Mouse (Mus musculus): ENCODE results near the gene Olfr1101. TPM values are rescaled to one million over a fixed set of nuclear protein-coding genes. Genes with fewer than 3 reads are reported as not detected.

Gene Olfr1101
- polyA plus RNA-seq (2012) = not detected in 2 replicates

GRCm38 (mm10) chr2:86991121-86991520 is at the start of gene Olfr1101:
Gene Olfr1101, minus strand, starts transcription at chr2:86991221.
- no peak for TF ChIP-seq GATA1 (IDR thresholded peaks at IDR 0.05; ENCODE audit: low read length)

- no peak for TF ChIP-seq GATA1 (IDR thresholded peaks at IDR 0.05; ENCODE audit: low read length)
These were observed 45.4 kb upstream of the Olfr1101 start, which contains the start of gene Olfr1105 for GRCm38 (mm10) chr2:87036431-87036830. Gene Olfr1105, minus strand, starts transcription at chr2:87036531.

GRCm38 (mm10) chr2:87026980-87027379 is 36.0 kb upstream of the Olfr1101 start, which contains the start of gene Olfr1104:
Gene Olfr1104, minus strand, starts transcription at chr2:87027080.
- no peak for TF ChIP-seq GATA1 (IDR thresholded peaks at IDR 0.05; ENCODE audit: low read length)

GRCm38 (mm10) chr2:86998098-86998497 is 7.1 kb upstream of the Olfr1101 start, which contains the start of gene Olfr1102:
Gene Olfr1102, plus strand, starts transcription at chr2:86998398.
- no peak for TF ChIP-seq GATA1 (IDR thresholded peaks at IDR 0.05; ENCODE audit: low read length)

- TF ChIP-seq GATA1 (IDR thresholded peaks at IDR 0.05; ENCODE audit: low read length) = no peak
These were observed 11.2 kb downstream of the Olfr1101 start, which contains the start of gene Olfr1100 for GRCm38 (mm10) chr2:86979854-86980253. Gene Olfr1100, minus strand, starts transcription at chr2:86979954.

- no peak for TF ChIP-seq GATA1 (IDR thresholded peaks at IDR 0.05; ENCODE audit: low read length)
These were observed 30.4 kb downstream of the Olfr1101 start, which contains the start of gene Olfr1099 for GRCm38 (mm10) chr2:86960593-86960992. Gene Olfr1099, minus strand, starts transcription at chr2:86960693.

Other genes with a start within 250 kb of the Olfr1101 start
- not detected in 2 replicates for gene Olfr1090, start 232.2 kb downstream of the Olfr1101 start, polyA plus RNA-seq (2012)
- gene Olfr1093, start 208.7 kb downstream of the Olfr1101 start, polyA plus RNA-seq (2012) = not detected in 2 replicates
- not detected in 2 replicates for gene Olfr141, start 181.2 kb downstream of the Olfr1101 start, polyA plus RNA-seq (2012)
- not detected in 2 replicates for gene Olfr1094, start 166.6 kb downstream of the Olfr1101 start, polyA plus RNA-seq (2012)
- not detected in 2 replicates for gene Olfr1095, start 139.5 kb downstream of the Olfr1101 start, polyA plus RNA-seq (2012)
- gene Gm13723, start 116.4 kb downstream of the Olfr1101 start, polyA plus RNA-seq (2012) = not detected in 2 replicates
- not detected in 2 replicates for gene Olfr1097, start 99.0 kb downstream of the Olfr1101 start, polyA plus RNA-seq (2012)
- not detected in 2 replicates for gene Olfr1098, start 66.7 kb downstream of the Olfr1101 start, polyA plus RNA-seq (2012)
- not detected in 2 replicates for gene Olfr1099, start 30.5 kb downstream of the Olfr1101 start, polyA plus RNA-seq (2012)
- gene Olfr1100, start 11.3 kb downstream of the Olfr1101 start, polyA plus RNA-seq (2012) = not detected in 2 replicates
- not detected in 2 replicates for gene Olfr1102, start 7.2 kb upstream of the Olfr1101 start, polyA plus RNA-seq (2012)
- not detected in 2 replicates for gene Olfr1104, start 35.9 kb upstream of the Olfr1101 start, polyA plus RNA-seq (2012)
- gene Olfr1105, start 45.3 kb upstream of the Olfr1101 start, polyA plus RNA-seq (2012) = not detected in 2 replicates
- not detected in 2 replicates for gene Olfr1106, start 61.1 kb upstream of the Olfr1101 start, polyA plus RNA-seq (2012)
- gene Olfr1107, start 84.6 kb upstream of the Olfr1101 start, polyA plus RNA-seq (2012) = not detected in 2 replicates
- not detected in 2 replicates for gene Olfr1109, start 104.8 kb upstream of the Olfr1101 start, polyA plus RNA-seq (2012)
- not detected in 2 replicates for gene Olfr259, start 123.3 kb upstream of the Olfr1101 start, polyA plus RNA-seq (2012)
- gene Olfr1110, start 149.1 kb upstream of the Olfr1101 start, polyA plus RNA-seq (2012) = not detected in 2 replicates
- not detected in 2 replicates for gene Olfr1111, start 161.4 kb upstream of the Olfr1101 start, polyA plus RNA-seq (2012)
- not detected in 2 replicates for gene Olfr1112, start 196.6 kb upstream of the Olfr1101 start, polyA plus RNA-seq (2012)
- not detected in 2 replicates for gene Olfr1113, start 217.7 kb upstream of the Olfr1101 start, polyA plus RNA-seq (2012)